Mouse (Mus musculus): ENCODE data around the gene Gabpb1. TPM values are rescaled to one million over a fixed set of nuclear protein-coding genes. Genes with fewer than 3 reads are reported as not detected.

Gabpb1 gene
- polyA plus RNA-seq, 1 experiment from 2014 or later: 48.6 TPM

DNA sequence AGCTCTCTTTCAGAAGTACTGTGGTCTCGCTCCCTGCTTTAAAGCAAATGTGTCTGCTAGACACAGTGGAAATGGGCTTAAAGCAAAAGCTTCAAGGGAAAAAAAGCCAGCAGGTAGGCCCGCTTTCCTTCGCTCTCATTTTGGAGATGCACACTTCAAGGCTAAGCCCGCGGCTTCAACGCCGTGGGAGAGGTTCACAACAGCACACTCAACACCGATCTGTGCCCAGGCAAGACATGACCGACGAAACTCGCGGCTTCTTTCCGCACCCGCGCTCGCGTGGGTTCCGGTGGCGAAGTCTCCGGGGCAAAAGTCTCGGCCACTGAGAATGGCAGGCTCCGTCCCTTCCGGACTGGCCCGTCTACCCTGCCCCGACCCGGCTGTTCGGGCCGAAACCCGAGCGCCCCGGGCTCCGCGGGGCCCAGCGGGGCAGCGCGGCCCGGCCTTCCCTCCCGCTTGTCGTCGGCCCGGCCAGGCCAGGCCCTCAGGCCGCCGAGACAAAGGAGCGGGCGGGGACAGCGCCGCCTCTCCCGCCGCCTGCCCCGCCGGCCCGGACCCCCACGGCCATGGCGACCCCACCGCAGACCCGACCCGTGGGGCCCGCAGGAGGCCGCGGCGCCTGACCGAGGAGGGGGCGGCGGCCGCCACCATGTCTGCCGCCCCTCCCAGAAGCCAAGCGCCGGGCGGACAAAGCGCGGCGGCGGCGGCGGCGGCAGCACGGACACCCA lies 1.5 kb downstream of the Gabpb1 start:
- Histone ChIP-seq H3K36me3 (peaks cover 18% of the 10 kb centered on the region), H3K9me3 (no peaks in the 10 kb centered on the region), H3K27me3 (ENCODE audit: insufficient read depth, poor library complexity, severe bottlenecking) (no peaks in the 10 kb centered on the region), H3K4me3 (peak overlapping the region; percentile 97), H3K4me1 (peaks cover 9% of the 10 kb centered on the region; the same call in 1 of the 2 replicates), H3K27ac (peak overlapping the region; percentile 100)
- under 1% methylated on average over 77 of the region's 77 CpGs for WGBS
- peak; percentile 83 for DNase-seq (ENCODE audit: low spot score)

DNA sequence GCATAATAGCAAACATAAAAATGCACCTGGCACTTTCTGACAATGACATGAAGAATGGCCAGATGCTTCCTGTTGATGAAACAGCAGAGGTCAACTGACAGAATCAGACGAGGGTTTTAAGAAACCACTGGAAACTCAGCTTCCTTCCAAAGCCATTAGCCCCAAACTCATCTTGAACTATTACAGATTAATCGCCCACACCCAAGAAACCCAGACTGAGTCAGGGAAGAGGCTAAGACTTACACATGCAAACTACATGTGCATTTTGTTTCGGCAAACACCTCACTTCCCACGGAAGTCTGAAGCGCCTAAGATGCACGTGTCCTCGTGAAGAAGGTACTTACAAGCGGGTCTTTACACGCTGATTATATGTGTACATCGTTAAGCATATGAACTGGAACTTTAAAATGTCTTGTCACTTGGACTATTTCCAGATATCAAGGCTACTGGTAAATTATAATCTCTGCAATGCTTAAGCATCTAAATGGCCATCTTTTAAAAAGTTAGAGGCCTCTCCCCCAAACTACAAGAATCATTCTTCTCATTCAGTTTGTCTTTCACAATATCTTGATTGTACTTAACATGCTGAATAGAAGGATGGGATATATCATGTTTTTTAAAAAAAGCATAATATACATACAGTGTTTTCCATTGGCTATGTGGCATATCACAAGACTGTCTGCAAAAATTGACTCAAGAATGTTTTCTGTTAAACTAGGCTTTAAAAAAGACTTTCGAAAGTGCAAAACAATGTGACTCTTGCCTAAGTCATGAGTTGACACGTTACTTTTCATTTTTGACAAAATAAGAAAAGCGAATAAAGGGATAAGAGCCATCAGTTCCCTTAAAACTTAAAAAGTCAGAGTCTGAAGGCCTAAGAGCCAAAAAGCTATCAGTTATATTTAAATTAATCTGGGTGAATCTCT lies 2.6 kb downstream of the Gabpb1 start:
- no peaks in the 10 kb centered on the region for H3K9me3 ChIP-seq
- no peak for DNase-seq (ENCODE audit: low spot score)
- peak overlapping the region; percentile 100; the same call in 1 of the 2 replicates for H3K27ac ChIP-seq
- H3K4me3 ChIP-seq: peak overlapping the region; percentile 97
- 69% methylated on average over 13 of the region's 13 CpGs for WGBS
- peaks cover 12% of the 10 kb centered on the region; the same call in 1 of the 2 replicates for H3K36me3 ChIP-seq
- no peaks in the 10 kb centered on the region for H3K27me3 ChIP-seq (ENCODE audit: insufficient read depth, poor library complexity, severe bottlenecking)
- peaks cover 9% of the 10 kb centered on the region; the same call in 1 of the 2 replicates for H3K4me1 ChIP-seq

DNA sequence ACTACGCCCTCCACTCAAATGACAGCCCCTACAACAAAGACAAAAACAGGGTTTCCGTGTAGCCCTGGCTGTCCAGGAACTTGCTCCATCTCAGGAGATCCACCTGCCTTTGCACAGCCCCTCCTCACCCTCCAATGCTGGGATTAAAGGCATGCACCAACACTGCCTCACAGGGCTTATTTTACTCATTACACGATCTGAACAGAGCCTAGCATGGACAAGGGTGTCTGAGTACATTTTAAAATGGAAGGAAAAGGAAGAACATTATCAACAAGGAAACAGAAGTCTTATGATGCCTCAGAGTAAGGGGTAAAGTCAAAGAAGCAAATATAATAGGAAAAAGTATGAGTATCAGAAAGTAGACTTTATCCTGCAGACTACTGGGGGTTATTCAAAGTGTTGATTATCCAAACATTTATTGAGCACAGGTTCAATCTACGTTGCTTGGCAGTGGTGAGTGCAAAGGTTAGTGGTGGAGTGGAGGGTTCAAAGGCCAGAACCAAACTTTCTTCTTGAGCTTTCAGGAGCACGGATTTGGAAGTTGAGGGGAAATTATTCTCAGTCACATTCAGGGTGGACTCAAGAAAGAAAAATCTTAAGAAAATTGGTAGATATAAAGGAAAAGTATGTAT lies 7.4 kb downstream of the Gabpb1 start:
- Histone ChIP-seq H3K36me3 (no peaks in the 10 kb centered on the region), H3K4me3 (no peak overlapping the region), H3K27ac (no peak overlapping the region), H3K9me3 (no peaks in the 10 kb centered on the region), H3K4me1 (peaks cover 7% of the 10 kb centered on the region; the same call in 1 of the 2 replicates), H3K27me3 (ENCODE audit: insufficient read depth, poor library complexity, severe bottlenecking) (no peaks in the 10 kb centered on the region)
- WGBS: 87% methylated on average over 5 of the region's 5 CpGs
- no peak for DNase-seq (ENCODE audit: low spot score)

DNA sequence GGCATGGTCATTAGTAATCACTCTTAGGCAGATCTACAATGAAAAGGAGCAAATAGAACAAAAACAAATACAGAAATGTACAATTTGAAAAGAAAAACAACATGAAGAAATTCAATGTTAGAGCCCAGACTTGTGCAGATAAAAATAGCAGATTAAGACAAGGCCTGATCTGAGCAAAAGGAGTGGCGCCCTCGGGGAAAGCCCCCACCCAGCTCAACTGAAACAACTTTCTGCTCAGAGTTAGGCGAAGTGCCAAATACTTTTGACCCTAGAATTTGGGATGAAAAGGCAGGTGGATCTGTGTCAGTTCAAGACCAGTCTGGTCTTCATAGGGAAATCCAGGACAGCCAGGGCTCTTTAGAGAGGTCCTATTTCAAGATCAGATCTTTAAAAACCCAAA lies 10.2 kb downstream of the Gabpb1 start:
- WGBS: 90% methylated on average over 3 of the region's 3 CpGs

DNA sequence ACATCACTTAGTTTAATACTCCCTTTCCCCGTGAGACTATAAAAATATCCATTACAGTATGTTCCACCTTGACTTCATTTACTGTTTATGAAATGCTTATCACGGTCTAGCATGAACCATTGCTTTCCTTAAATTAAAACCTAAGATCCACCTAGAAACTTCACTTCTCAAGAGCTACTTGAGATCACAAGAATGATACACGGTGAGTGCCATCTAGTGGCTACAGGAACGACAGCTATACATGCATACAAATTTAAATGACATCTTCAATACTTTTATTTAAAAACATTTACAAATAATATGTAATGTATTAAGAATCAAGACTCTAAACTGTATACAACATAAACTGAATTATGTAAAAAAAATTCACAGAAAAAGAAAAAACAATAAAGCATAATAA lies 12.7 kb downstream of the Gabpb1 start:
- H3K36me3 ChIP-seq: no peaks in the 10 kb centered on the region
- 58% methylated on average over 4 of the region's 4 CpGs for WGBS
- H3K27ac ChIP-seq: no peak overlapping the region
- H3K4me1 ChIP-seq: no peaks in the 10 kb centered on the region
- no peak for DNase-seq (ENCODE audit: low spot score)
- H3K4me3 ChIP-seq: no peak overlapping the region
- no peaks in the 10 kb centered on the region for H3K27me3 ChIP-seq (ENCODE audit: insufficient read depth, poor library complexity, severe bottlenecking)
- H3K9me3 ChIP-seq: no peaks in the 10 kb centered on the region

More for the DNA sequence above, 10.2 kb downstream of the Gabpb1 start:
- DNase-seq (ENCODE audit: low spot score): no peak
- no peaks in the 10 kb centered on the region for H3K4me1 ChIP-seq
- H3K4me3 ChIP-seq: no peak overlapping the region
- H3K36me3 ChIP-seq: no peaks in the 10 kb centered on the region
- H3K27me3 ChIP-seq (ENCODE audit: insufficient read depth, poor library complexity, severe bottlenecking): no peaks in the 10 kb centered on the region
- no peak overlapping the region for H3K27ac ChIP-seq
- H3K9me3 ChIP-seq: no peaks in the 10 kb centered on the region

DNA sequence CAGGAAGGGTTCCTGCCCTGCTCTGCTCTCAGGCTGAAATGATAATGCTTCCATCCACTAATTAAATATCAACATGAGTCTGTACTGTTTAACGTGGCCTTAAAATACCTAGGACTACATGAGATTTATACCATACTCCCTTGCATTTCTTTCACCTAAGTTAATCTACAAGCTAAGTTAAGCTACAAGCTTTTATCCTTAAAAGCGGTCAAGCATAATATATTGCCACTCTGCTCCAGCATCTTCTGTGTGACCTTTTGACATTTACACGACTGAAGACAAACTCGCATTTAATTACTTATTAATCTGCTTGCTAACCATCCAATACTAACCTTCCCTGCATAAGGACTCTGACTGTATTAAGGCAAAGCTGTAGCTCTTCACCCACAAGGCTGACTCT lies 23.2 kb downstream of the Gabpb1 start:
- 89% methylated on average over 4 of the region's 4 CpGs for WGBS
- Histone ChIP-seq H3K36me3 (peaks cover 53% of the 10 kb centered on the region), H3K9me3 (no peaks in the 10 kb centered on the region), H3K4me1 (no peaks in the 10 kb centered on the region), H3K27ac (no peak overlapping the region), H3K4me3 (no peak overlapping the region), H3K27me3 (ENCODE audit: insufficient read depth, poor library complexity, severe bottlenecking) (no peaks in the 10 kb centered on the region)
- DNase-seq (ENCODE audit: low spot score): no peak

DNA sequence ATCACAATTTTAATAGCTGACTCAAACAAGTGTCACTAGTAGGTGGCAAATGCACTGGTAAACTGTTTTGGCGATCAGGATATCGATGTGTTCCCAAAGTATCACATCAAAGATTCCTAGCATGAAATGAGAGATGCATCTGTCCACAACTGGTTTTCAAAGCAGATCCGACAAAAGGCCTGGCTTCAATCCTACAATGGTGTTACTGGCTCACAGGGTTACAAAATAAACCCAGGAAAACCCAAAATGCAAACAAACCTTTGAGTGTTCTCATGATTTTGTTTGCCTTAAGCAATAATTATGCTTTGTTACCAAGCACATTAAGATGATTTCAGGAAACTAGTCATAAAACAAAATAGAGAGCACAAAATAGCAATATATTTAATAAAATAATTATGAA lies 28.4 kb downstream of the Gabpb1 start:
- Histone ChIP-seq H3K4me1 (peaks cover 10% of the 10 kb centered on the region; the same call in 1 of the 2 replicates), H3K9me3 (no peaks in the 10 kb centered on the region), H3K4me3 (no peak overlapping the region), H3K27me3 (ENCODE audit: insufficient read depth, poor library complexity, severe bottlenecking) (no peaks in the 10 kb centered on the region), H3K36me3 (peaks cover 73% of the 10 kb centered on the region), H3K27ac (no peak overlapping the region)
- no peak for DNase-seq (ENCODE audit: low spot score)
- 93% methylated on average over 3 of the region's 3 CpGs for WGBS

DNA sequence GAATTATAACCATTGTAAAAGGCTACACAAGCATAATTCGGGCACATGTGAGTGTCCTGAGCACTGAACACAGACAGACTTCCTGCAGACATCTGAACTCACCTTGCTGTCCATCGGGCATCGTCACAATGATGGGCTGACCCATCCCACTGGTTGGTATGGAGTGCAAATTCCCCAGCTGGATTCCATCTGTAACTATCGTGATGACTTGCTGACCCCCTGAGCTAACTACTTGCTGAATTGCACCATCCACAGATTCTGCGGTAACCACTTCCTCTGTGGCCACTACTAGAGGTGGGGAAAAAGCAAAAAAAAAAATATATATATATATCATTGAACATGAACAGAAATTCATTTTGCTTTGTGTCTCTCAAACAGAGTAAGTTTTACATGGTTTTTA lies 29.7 kb downstream of the Gabpb1 start:
- H3K36me3 ChIP-seq: peaks cover 65% of the 10 kb centered on the region
- 91% methylated on average over 5 of the region's 5 CpGs for WGBS

DNA sequence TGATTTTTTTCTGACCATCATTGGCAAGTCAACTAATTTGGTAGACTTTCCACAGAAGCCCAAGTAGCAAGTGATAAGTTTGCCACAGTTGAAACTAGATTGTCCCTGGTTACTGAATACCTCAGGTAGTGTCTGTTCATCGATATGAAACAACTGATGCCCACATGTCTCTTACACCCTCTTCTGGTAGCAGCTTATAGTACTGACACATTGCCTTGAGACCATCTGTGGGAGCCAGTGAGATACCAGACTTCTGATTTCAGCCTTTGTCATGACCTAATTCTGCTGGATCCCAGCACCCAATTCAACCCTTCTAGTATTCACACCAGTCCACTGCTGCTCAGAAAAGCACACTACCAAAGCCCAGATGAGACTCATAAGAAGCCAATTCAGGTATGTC lies 31.4 kb downstream of the Gabpb1 start:
- Histone ChIP-seq H3K4me3 (no peak overlapping the region), H3K9me3 (no peaks in the 10 kb centered on the region), H3K36me3 (peaks cover 73% of the 10 kb centered on the region), H3K27me3 (ENCODE audit: insufficient read depth, poor library complexity, severe bottlenecking) (no peaks in the 10 kb centered on the region), H3K4me1 (peaks cover 10% of the 10 kb centered on the region; the same call in 1 of the 2 replicates), H3K27ac (no peak overlapping the region)
- DNase-seq (ENCODE audit: low spot score): no peak
- WGBS: 92% methylated on average over 1 of the region's 1 CpGs

More for the DNA sequence above, 29.7 kb downstream of the Gabpb1 start:
- Histone ChIP-seq H3K4me3 (no peak overlapping the region), H3K27ac (no peak overlapping the region), H3K9me3 (no peaks in the 10 kb centered on the region), H3K27me3 (ENCODE audit: insufficient read depth, poor library complexity, severe bottlenecking) (no peaks in the 10 kb centered on the region), H3K4me1 (peaks cover 10% of the 10 kb centered on the region; the same call in 1 of the 2 replicates)
- no peak for DNase-seq (ENCODE audit: low spot score)

DNA sequence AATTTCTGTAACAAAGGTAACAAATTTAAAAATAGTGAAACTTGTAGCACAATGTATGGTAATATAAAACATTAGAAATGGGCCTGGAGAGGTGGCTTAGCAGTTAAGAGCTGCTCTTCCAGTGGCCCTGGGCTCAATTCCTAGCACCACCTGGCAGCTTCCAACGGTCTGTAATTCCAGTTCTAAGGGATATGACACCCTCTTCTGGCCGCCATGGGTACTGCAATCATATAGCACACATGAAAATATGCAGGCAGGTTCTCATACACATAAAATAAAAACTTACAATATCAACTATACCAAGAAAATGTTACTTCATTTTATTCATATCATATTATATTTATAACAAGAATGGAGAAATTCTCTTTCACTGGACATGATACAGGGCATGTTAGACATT lies 35.8 kb downstream of the Gabpb1 start:
- peaks cover 10% of the 10 kb centered on the region; the same call in 1 of the 2 replicates for H3K4me1 ChIP-seq

DNA sequence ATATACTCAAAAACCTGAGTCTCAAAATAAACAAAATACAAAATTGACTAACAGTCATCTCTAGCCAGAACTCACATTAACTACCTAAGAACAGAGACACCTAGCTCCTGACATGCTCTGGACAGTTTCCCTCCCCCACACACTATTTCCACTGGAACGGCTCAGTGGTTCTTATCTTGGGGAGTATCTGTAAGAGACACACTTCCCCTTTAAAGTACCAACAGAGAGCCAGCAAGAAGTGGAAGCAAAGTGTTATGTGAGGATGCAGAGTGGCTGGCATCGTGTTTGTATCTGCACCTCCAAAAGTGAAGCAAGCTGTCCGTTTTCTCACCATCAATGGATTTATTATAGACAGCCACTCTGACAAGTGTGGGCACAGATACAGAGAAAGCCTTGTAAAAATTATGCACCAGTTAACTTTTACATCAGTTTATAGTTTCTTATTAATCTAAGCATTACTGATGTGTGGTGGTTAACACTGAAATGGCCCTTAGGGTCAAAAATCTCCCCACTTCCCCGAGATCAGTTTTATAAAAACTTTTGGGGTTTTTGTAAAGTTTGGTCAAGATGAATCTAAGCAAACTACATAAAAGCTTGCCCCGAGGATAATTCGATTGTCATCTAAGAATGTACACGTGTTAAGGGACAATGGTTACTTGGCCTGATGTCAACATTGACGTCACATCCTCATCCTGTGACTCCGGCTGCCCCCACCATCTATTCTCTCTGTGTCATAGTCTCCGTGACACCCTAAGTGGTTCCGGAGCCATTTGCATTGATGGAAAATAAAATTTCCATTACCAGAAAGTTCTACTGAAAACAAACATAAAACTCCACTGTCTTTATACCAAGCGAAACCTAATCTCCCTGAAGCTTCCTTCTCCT lies 40.0 kb downstream of the Gabpb1 start:
- no peaks in the 10 kb centered on the region for H3K27me3 ChIP-seq (ENCODE audit: insufficient read depth, poor library complexity, severe bottlenecking)
- H3K4me3 ChIP-seq: no peak overlapping the region
- WGBS: 65% methylated on average over 12 of the region's 12 CpGs
- H3K27ac ChIP-seq: no peak overlapping the region
- H3K4me1 ChIP-seq: no peaks in the 10 kb centered on the region
- H3K9me3 ChIP-seq: no peaks in the 10 kb centered on the region
- no peak for DNase-seq (ENCODE audit: low spot score)
- peaks cover 62% of the 10 kb centered on the region for H3K36me3 ChIP-seq

More for the DNA sequence above, 35.8 kb downstream of the Gabpb1 start:
- 80% methylated on average over 2 of the region's 2 CpGs for WGBS
- H3K9me3 ChIP-seq: no peaks in the 10 kb centered on the region
- H3K36me3 ChIP-seq: peaks cover 61% of the 10 kb centered on the region
- H3K27ac ChIP-seq: no peak overlapping the region
- H3K4me3 ChIP-seq: no peak overlapping the region
- no peaks in the 10 kb centered on the region for H3K27me3 ChIP-seq (ENCODE audit: insufficient read depth, poor library complexity, severe bottlenecking)
- DNase-seq (ENCODE audit: low spot score): no peak

DNA sequence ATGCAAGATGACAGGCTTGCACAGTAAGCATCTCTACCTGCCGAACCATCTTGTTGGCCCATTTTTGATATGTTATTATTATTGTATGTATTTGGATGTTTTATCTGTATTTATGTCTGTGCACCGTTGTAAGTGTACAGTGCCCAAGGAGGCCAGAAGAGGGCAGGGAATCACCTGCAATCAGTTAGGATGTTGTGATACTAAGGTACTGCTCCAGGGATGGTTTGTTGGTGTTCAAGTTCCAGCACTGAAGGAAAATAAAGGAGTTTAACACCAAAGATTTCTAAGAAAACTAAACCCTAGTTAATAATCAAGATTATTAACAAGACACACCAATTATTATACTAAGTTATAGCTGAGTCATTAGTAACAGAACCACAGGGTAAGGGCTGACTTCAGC lies 43.0 kb downstream of the Gabpb1 start:
- WGBS: 95% methylated on average over 2 of the region's 2 CpGs
- Histone ChIP-seq H3K4me3 (no peak overlapping the region), H3K36me3 (peaks cover 58% of the 10 kb centered on the region), H3K27ac (no peak overlapping the region), H3K27me3 (ENCODE audit: insufficient read depth, poor library complexity, severe bottlenecking) (no peaks in the 10 kb centered on the region), H3K4me1 (no peaks in the 10 kb centered on the region), H3K9me3 (no peaks in the 10 kb centered on the region)
- DNase-seq (ENCODE audit: low spot score): no peak

All from heart, embryonic 10.5 days (tissue).